ENCODE assay signal across 9 mouse cellular contexts in genomic region chr2:92422388-92423135, GRCm38 (mm10). TPM values are rescaled to one million over a fixed set of nuclear protein-coding genes. Genes with fewer than 3 reads are reported as not detected.
A peak's percentile ranks its signal among the peaks of the same experiment; 100 is the strongest.
DNase-seq lines count a peak whose midpoint lies in the region; ATAC-seq lines count a peak whose summit lies in the region.
"Had no signal": no experiment of that assay in that cellular context is flagged by ENCODE, and none has a peak within 500 bp of the region (broad histone marks: within the 10 kb centered on the region; RNA-seq: fewer than 3 reads in every experiment).

No protein-coding gene starts in this region.

- no peaks in the 10 kb centered on the region for H3K9me3 ChIP-seq in hindbrain, embryonic 13.5 days
- H3K9me3 ChIP-seq in hindbrain, embryonic 11.5 days (ENCODE audit: control insufficient read depth, low read length): no peaks in the 10 kb centered on the region

- no peak for ATAC-seq in hindbrain, embryonic 13.5 days (ENCODE audit: low FRiP score)
- no peak for ATAC-seq in hindbrain, embryonic 11.5 days (ENCODE audit: low FRiP score)

- peaks cover 50% of the 10 kb centered on the region for H3K4me1 ChIP-seq in hindbrain, embryonic 13.5 days (replicated peaks)
- peaks cover 16% of the 10 kb centered on the region for H3K4me1 ChIP-seq in hindbrain, embryonic 11.5 days (replicated peaks; ENCODE audit: control insufficient read depth, insufficient read depth, low read length)

- H3K27ac ChIP-seq in hindbrain, embryonic 13.5 days: peak overlapping the region; percentile 87
- H3K27ac ChIP-seq in hindbrain, embryonic 11.5 days (ENCODE audit: low read depth, low read length): no peak overlapping the region

- DNase-seq in hindbrain, embryonic 11.5 days (ENCODE audit: low spot score): no peak
- DNase-seq in 3T3-L1 (ENCODE audit: low read depth, low spot score): peak; percentile 45
- peak; percentile 24 for DNase-seq in CD4-positive helper T cell, adult 2 months (ENCODE audit: low read depth, low spot score)
- DNase-seq in cerebellum, postnatal 36 days: peak; percentile 54 to 57
- no peak for DNase-seq in right cerebral cortex, postnatal 4 days
- DNase-seq in urinary bladder, postnatal 4 days (ENCODE audit: low spot score in 2 of 2): no peak
- no peak for DNase-seq in ovary, postnatal 14 days (ENCODE audit: low spot score)
- DNase-seq: adrenal gland, postnatal 25 days had no signal

- no peaks in the 10 kb centered on the region for H3K27me3 ChIP-seq in hindbrain, embryonic 13.5 days
- H3K27me3 ChIP-seq in hindbrain, embryonic 11.5 days (ENCODE audit: control insufficient read depth, insufficient read depth, low read length): no peaks in the 10 kb centered on the region

- H3K9ac ChIP-seq in hindbrain, embryonic 13.5 days: no peak overlapping the region
- no peak overlapping the region for H3K9ac ChIP-seq in hindbrain, embryonic 11.5 days (ENCODE audit: low read depth, low read length)

- H3K4me2 ChIP-seq in hindbrain, embryonic 13.5 days: no peak overlapping the region
- H3K4me2 ChIP-seq in hindbrain, embryonic 11.5 days (replicated peaks; ENCODE audit: low read depth, low read length): no peak overlapping the region

- H3K4me3 ChIP-seq in hindbrain, embryonic 13.5 days: no peak overlapping the region
- no peak overlapping the region for H3K4me3 ChIP-seq in hindbrain, embryonic 11.5 days (ENCODE audit: low read depth, low read length)

- 82% methylated on average over 10 of the region's 10 CpGs for WGBS in hindbrain, embryonic 13.5 days
- 78% methylated on average over 10 of the region's 10 CpGs for WGBS in hindbrain, embryonic 11.5 days

- peaks cover 79% of the 10 kb centered on the region for H3K36me3 ChIP-seq in hindbrain, embryonic 13.5 days
- H3K36me3 ChIP-seq in hindbrain, embryonic 11.5 days (ENCODE audit: control insufficient read depth, insufficient read depth, low read length): no peaks in the 10 kb centered on the region

RNA-seq across cellular contexts. Expression of gene Cry2, which starts 11.3 kb away (rescaled TPM):
- polyA plus RNA-seq in hindbrain, embryonic 13.5 days (2015; fragmentation: Nextera tagmentation; extraction: Ambion mirVana): 36.8 and 38.5 TPM in 2 replicates
- 21.5 and 22.1 TPM in 2 replicates for polyA plus RNA-seq in hindbrain, embryonic 11.5 days (2014; fragmentation: Nextera tagmentation; extraction: Ambion mirVana)

RNA-seq across cellular contexts. Expression of gene Mapk8ip1, which starts 21.5 kb away (rescaled TPM):
- 111 and 112 TPM in 2 replicates for polyA plus RNA-seq in hindbrain, embryonic 13.5 days (2015; fragmentation: Nextera tagmentation; extraction: Ambion mirVana)
- 33.3 and 39.0 TPM in 2 replicates for polyA plus RNA-seq in hindbrain, embryonic 11.5 days (2014; fragmentation: Nextera tagmentation; extraction: Ambion mirVana)

RNA-seq across cellular contexts. Expression of gene Slc35c1, which starts 37.8 kb away (rescaled TPM):
- polyA plus RNA-seq in hindbrain, embryonic 13.5 days (2015; fragmentation: Nextera tagmentation; extraction: Ambion mirVana): 10.5 and 12.0 TPM in 2 replicates
- polyA plus RNA-seq in hindbrain, embryonic 11.5 days (2014; fragmentation: Nextera tagmentation; extraction: Ambion mirVana): 8.7 and 9.0 TPM in 2 replicates

RNA-seq across cellular contexts. Expression of gene 1700029I15Rik, which starts 40.2 kb away (rescaled TPM):
- polyA plus RNA-seq in hindbrain, embryonic 13.5 days (2015; fragmentation: Nextera tagmentation; extraction: Ambion mirVana): 6.3 and 6.9 TPM in 2 replicates
- polyA plus RNA-seq in hindbrain, embryonic 11.5 days (2014; fragmentation: Nextera tagmentation; extraction: Ambion mirVana): 2.4 and 3.3 TPM in 2 replicates

RNA-seq across cellular contexts. Expression of gene Large2, which starts 47.9 kb away (rescaled TPM):
- polyA plus RNA-seq in hindbrain, embryonic 13.5 days (2015; fragmentation: Nextera tagmentation; extraction: Ambion mirVana): 1.6 and 2.4 TPM in 2 replicates
- 4.0 and 4.7 TPM in 2 replicates for polyA plus RNA-seq in hindbrain, embryonic 11.5 days (2014; fragmentation: Nextera tagmentation; extraction: Ambion mirVana)

Comparison
In these comparisons a context has a peak if more than half of its experiments do, and no peak if none do; other contexts are left out.
1. DNase-seq: peak in 3T3-L1 (single experiment), CD4-positive helper T cell, adult 2 months (single experiment) and cerebellum, postnatal 36 days (2 of 2); none in hindbrain, embryonic 11.5 days (single experiment), right cerebral cortex, postnatal 4 days (single experiment), urinary bladder, postnatal 4 days (0 of 2) and ovary, postnatal 14 days (single experiment).